Mouse (Mus musculus) heart, adult 2 months (tissue): ENCODE data around the gene Rab12.

Experiments used
- CTCF ChIP-seq: fragments of 200-600 bp; IDR thresholded peaks from 2 replicates; pipeline ENCODE4 v1.8.1; 2022; ENCODE audit warnings: antibody characterized with exemption, mild to moderate bottlenecking, moderate library complexity
- EP300 ChIP-seq: fragments of 200-500 bp; IDR thresholded peaks from 2 replicates; pipeline ENCODE4 v1.6.1; 2011; ENCODE audit warnings: low read depth, low read length, control low read depth; ENCODE audit not compliant: insufficient read depth
- POLR2A ChIP-seq: fragments of 200-500 bp; IDR thresholded peaks from 2 replicates; pipeline ENCODE4 v1.6.1; 2011; ENCODE audit warnings: mild to moderate bottlenecking, low read depth, low read length, control low read depth; ENCODE audit not compliant: insufficient read depth

DNA sequence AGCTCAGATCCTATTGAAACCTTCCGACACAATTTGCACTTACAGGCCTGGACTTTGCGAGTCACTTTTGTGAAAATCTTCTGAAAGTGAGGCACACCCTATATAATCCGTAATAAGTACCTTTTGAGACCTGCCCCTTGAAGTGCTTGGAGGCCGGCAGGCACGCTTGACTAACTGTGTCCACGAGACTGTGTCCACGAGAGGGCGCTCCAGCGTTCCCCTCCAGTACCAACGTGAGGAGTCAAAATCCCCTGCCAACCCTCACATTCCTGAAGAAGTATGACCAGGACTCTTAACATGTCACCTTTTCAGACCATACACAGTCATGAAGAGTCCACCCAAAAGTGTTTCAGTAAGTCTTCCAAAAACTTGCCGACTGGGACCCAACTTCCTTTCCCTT lies 68.4 kb downstream of the Rab12 start:
- peak; percentile 95 for TF ChIP-seq CTCF
- no peak for TF ChIP-seq POLR2A
- 0 out of 2 replicates have a peak, but pooled peaks have one; percentile 17 for TF ChIP-seq EP300
